Mouse (Mus musculus): ENCODE data around the gene Phf5a.

- TF ChIP-seq CTCF (IDR thresholded peaks at IDR 0.05; ENCODE audit: control insufficient read depth, insufficient read depth, insufficient replicate concordance, low read depth, low read length) (no peak), POLR2A (IDR thresholded peaks at IDR 0.05; ENCODE audit: control insufficient read depth, low read depth, low read length) (no peak)
These were observed 27.0 kb upstream of the Phf5a start for GRCm38 (mm10) chr15:81898751-81899150.

Measured in testis, adult 2 months (tissue).